Mouse (Mus musculus) lung, postnatal 0 days (tissue): Measurements from ENCODE around the gene Dnah11. TPM values are rescaled to one million over a fixed set of nuclear protein-coding genes. Genes with fewer than 3 reads are reported as not detected.

Experiments used
- ATAC-seq: fragments of 200-750 bp; cut with Nextera tagmentation; 2 replicates; pipeline ENCODE4 v1.8.0; 2017; ENCODE audit warnings: moderate library complexity
- DNase-seq: peaks from one replicate; pipeline ENCODE4 v3.0.0-alpha.2; 2016; ENCODE audit warnings: low spot score
- H3K27ac ChIP-seq: fragments of 300-500 bp; sonication (generic); 2 replicates; pipeline ENCODE4 v1.5.1; 2014; ENCODE audit warnings: antibody characterized with exemption, mild to moderate bottlenecking, low read length, mixed read lengths
- H3K27me3 ChIP-seq: fragments of 300-500 bp; sonication (generic); replicated peaks from 2 replicates; pipeline ENCODE4 v1.6.1; 2014; ENCODE audit warnings: low read length, mixed read lengths; ENCODE audit not compliant: insufficient read depth
- H3K36me3 ChIP-seq: fragments of 300-500 bp; sonication (generic); 2 replicates; pipeline ENCODE4 v1.6.1; 2014; ENCODE audit warnings: low read length, mixed read lengths; ENCODE audit not compliant: insufficient read depth
- H3K4me1 ChIP-seq: fragments of 300-500 bp; sonication (generic); 2 replicates; pipeline ENCODE4 v1.6.1; 2014; ENCODE audit warnings: antibody characterized with exemption, low read depth, low read length, mixed read lengths; ENCODE audit not compliant: insufficient read depth
- H3K4me2 ChIP-seq: fragments of 300-500 bp; sonication (generic); replicated peaks from 2 replicates; pipeline ENCODE4 v1.6.1; 2014; ENCODE audit warnings: low read depth, mild to moderate bottlenecking, low read length, moderate library complexity, mixed read lengths
- H3K4me3 ChIP-seq: fragments of 300-500 bp; sonication (generic); 2 replicates; pipeline ENCODE4 v1.5.1; 2014; ENCODE audit warnings: low read depth, low read length
- H3K9ac ChIP-seq: fragments of 300-500 bp; sonication (generic); replicated peaks from 2 replicates; pipeline ENCODE4 v1.6.1; 2014; ENCODE audit warnings: low read depth, mild to moderate bottlenecking
- H3K9me3 ChIP-seq: fragments of 300-500 bp; sonication (generic); 2 replicates; pipeline ENCODE4 v1.6.1; 2016; ENCODE audit warnings: low read length, mixed read lengths
- CTCF ChIP-seq: IDR thresholded peaks from 2 replicates; pipeline ENCODE4 v1.5.1; 2016; ENCODE audit warnings: antibody characterized with exemption, mild to moderate bottlenecking
- EP300 ChIP-seq: IDR thresholded peaks from 2 replicates; pipeline ENCODE4 v1.6.1; 2016; ENCODE audit warnings: antibody characterized with exemption, mild to moderate bottlenecking, control low read depth
- whole genome bisulfite sequencing: fragments of 180-500 bp; shearing (Covaris S2); extraction: QIAGEN DNeasy Blood & Tissue Kit; methylation state at CpG from one replicate; pipeline ENCODE4 v1.1.7; 2014; 5-methylcytosine and 5-hydroxymethylcytosine counted together
- polyA plus RNA-seq: library from polyadenylated mRNA; unstranded; fragments of >200 nt; fragmentation: Nextera tagmentation; extraction: Ambion mirVana; gene quantifications from 2 replicates; pipeline ENCODE4 v1.2.1, GENCODE M21; 2015

Gene Dnah11
- polyA plus RNA-seq, 1 experiment from 2014 or later, result 0.51 TPM

GRCm38 (mm10) chr12:117980315-117980714 is 218.5 kb downstream of the Dnah11 start:
- Histone ChIP-seq H3K36me3 (no peaks in the 10 kb centered on the region), H3K27ac (no peak overlapping the region), H3K4me1 (no peaks in the 10 kb centered on the region), H3K9ac (no peak overlapping the region), H3K9me3 (no peaks in the 10 kb centered on the region), H3K4me2 (no peak overlapping the region), H3K27me3 (no peaks in the 10 kb centered on the region), H3K4me3 (no peak overlapping the region)
- DNase-seq, result no peak
- TF ChIP-seq CTCF, result no peak
- TF ChIP-seq EP300, result no peak
- ATAC-seq, result no peak
- WGBS, result 60% methylated on average over 3 of the region's 3 CpGs

DNA sequence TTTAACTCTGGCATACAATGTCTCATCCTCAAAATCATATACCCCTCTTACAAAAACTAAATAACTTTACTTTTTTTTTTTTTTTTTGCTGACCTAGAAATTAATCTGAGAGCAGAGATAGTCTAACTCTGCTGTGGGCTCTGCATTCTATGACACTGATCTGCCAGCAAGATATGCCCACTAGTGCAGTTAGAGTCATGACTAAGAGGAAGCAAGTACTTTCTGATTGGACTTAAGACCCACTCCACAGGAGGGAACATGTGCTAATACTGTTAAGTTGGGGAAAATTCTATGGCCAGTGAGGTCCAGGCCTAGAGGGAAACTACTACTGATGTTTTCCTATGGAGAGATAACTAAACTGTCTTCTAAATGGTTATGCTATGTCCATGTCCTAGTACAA is 225.1 kb downstream of the Dnah11 start:
- H3K9me3 ChIP-seq, result no peaks in the 10 kb centered on the region
- H3K27ac ChIP-seq, result no peak overlapping the region
- TF ChIP-seq CTCF (no peak), EP300 (no peak)
- H3K4me1 ChIP-seq, result no peaks in the 10 kb centered on the region
- no peak for DNase-seq
- no peak overlapping the region for H3K4me2 ChIP-seq
- H3K27me3 ChIP-seq, result no peaks in the 10 kb centered on the region
- no peak for ATAC-seq
- H3K4me3 ChIP-seq, result no peak overlapping the region
- H3K9ac ChIP-seq, result no peak overlapping the region
- H3K36me3 ChIP-seq, result no peaks in the 10 kb centered on the region

DNA sequence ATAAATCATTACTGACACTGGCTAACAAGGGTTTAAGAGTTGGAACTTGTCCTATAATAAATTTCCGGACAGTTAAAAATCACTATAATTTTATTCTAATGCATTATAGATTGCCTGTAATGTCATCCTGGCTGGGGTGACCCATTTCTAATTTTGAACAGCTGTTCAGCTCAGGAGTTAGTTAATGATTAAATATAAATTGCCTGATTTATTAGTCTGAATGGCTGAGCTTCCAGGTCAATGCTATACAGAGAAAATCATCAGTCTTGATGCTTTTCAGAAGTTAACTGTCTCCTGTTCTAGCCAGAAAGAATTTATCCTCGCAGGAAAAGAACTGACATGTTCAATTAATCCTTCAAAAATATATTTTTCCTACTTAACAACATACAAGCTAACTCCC is 236.1 kb downstream of the Dnah11 start:
- no peak overlapping the region for H3K4me2 ChIP-seq
- H3K9ac ChIP-seq, result no peak overlapping the region
- no peaks in the 10 kb centered on the region for H3K27me3 ChIP-seq
- H3K9me3 ChIP-seq, result no peaks in the 10 kb centered on the region
- H3K27ac ChIP-seq, result no peak overlapping the region
- ATAC-seq (no peak), DNase-seq (no peak)
- TF ChIP-seq CTCF, result no peak
- TF ChIP-seq EP300, result no peak
- H3K4me1 ChIP-seq, result no peaks in the 10 kb centered on the region
- 68% methylated on average over 2 of the region's 2 CpGs for whole genome bisulfite sequencing
- no peaks in the 10 kb centered on the region for H3K36me3 ChIP-seq
- no peak overlapping the region for H3K4me3 ChIP-seq

DNA sequence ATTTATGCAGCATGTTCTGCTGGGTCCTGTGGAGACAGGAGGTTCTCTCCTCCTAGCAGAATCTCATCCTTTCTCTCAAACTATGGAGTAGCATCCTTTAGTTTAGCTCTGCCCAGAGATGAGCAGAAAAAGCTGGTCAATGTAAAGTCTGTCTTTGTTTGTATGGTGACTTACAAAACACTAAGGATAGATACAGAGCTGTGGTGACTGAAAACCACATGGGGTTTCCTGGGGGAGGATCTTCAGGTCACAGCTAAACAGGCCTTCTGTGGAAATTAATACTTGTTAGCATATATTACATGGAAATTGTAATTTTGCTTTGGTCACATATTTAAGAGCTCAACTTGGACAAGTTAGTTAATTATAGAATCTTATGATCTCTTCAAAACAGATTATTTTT is 239.6 kb downstream of the Dnah11 start:
- Histone ChIP-seq H3K4me2 (no peak overlapping the region), H3K4me1 (no peaks in the 10 kb centered on the region), H3K4me3 (no peak overlapping the region), H3K27ac (no peak overlapping the region), H3K27me3 (no peaks in the 10 kb centered on the region), H3K9me3 (no peaks in the 10 kb centered on the region), H3K36me3 (no peaks in the 10 kb centered on the region), H3K9ac (no peak overlapping the region)
- DNase-seq (no peak), ATAC-seq (no peak)
- TF ChIP-seq EP300 (no peak), CTCF (no peak)

DNA sequence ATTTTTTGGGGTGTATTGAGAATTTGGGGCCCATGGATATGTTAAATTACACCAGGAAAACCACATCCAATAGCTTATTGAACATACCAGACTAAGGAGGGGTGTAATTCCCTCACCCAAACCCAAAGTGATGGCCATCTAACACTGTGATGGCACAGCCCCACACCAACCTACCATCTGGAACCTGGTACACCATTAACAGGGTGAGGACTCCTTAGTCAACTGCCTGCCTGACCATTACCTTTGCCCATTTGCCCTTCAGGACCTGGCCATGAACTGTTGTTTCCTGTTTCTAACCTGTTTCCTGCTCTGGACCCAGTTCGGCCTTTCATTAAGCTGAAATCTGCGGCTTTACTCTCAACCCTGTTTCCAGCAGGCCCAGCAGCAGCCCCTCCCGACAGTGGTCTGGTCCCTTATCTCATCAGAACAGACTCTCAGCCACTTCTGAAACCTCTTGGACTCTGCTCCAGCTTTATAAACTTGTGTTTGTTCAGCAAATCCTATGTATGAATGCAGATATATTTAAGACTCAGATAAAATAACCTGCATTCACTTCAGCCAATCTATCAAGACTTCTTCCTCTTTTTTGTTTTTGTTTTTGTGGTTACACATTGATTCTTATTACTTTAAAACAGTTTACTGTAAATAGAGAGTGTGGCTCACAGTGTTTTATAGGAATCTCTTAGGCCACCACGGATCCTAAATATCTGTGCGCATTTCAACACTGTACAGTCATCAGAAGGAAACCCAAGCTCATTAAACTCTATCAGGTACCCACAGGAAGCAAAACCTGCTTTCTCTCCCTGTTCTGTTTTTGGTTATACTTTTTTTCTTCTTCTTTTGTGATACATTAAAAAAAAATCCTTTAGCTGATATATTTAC is 251.8 kb downstream of the Dnah11 start:
- no peaks in the 10 kb centered on the region for H3K36me3 ChIP-seq
- H3K4me2 ChIP-seq, result no peak overlapping the region
- H3K4me1 ChIP-seq, result no peaks in the 10 kb centered on the region
- no peak overlapping the region for H3K27ac ChIP-seq
- no peak overlapping the region for H3K9ac ChIP-seq
- H3K27me3 ChIP-seq, result no peaks in the 10 kb centered on the region
- H3K4me3 ChIP-seq, result no peak overlapping the region
- DNase-seq, result no peak
- ATAC-seq, result no peak
- TF ChIP-seq CTCF (no peak), EP300 (no peak)
- WGBS, result 34% methylated on average over 5 of the region's 5 CpGs
- H3K9me3 ChIP-seq, result no peaks in the 10 kb centered on the region

DNA sequence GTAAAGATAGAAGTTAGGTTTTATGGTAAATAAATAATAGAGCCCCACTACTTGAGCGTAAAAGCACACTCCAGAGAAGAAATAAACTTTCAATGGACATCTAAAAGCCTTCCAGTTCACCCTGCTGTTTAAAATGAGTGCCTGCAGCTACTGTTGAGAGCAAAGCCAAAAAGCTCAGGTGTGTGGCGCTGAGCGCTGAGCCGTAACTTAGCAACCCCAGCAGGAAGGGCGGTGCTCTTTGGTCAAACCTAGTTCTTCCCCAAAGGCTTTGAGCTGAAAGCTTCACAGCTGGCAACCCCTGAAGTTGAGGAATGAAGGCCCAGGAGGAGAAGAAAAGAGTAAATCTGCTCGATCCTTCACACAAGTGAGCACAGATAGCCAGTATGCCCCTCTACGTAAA is 256.9 kb downstream of the Dnah11 start:
- no peak overlapping the region for H3K9ac ChIP-seq
- no peaks in the 10 kb centered on the region for H3K9me3 ChIP-seq
- H3K27me3 ChIP-seq, result no peaks in the 10 kb centered on the region
- TF ChIP-seq CTCF, result no peak
- TF ChIP-seq EP300, result no peak
- WGBS, result 61% methylated on average over 7 of the region's 7 CpGs
- ATAC-seq (no peak), DNase-seq (peak; percentile 25)
- H3K4me1 ChIP-seq, result no peaks in the 10 kb centered on the region
- no peaks in the 10 kb centered on the region for H3K36me3 ChIP-seq
- H3K27ac ChIP-seq, result no peak overlapping the region
- no peak overlapping the region for H3K4me2 ChIP-seq
- no peak overlapping the region for H3K4me3 ChIP-seq
